Comparison of ENCODE assay signal across 21 mouse cellular contexts in genomic region chr17:7213214-7213613, GRCm38 (mm10). TPM values are rescaled to one million over a fixed set of nuclear protein-coding genes. Genes with fewer than 3 reads are reported as not detected.
DNase-seq lines count a peak whose midpoint lies in the region; ATAC-seq and TF ChIP-seq lines count a peak whose summit lies in the region.
"Had no signal": no experiment of that assay in that cellular context is flagged by ENCODE, and none has a peak within 500 bp of the region (broad histone marks: within the 10 kb centered on the region; RNA-seq: fewer than 3 reads in every experiment).

No protein-coding gene starts in this region.

- H3K27me3 ChIP-seq in intestine, postnatal 0 days (replicated peaks; ENCODE audit: control insufficient read depth, insufficient read depth, low read length): no peaks in the 10 kb centered on the region
- no peaks in the 10 kb centered on the region for H3K27me3 ChIP-seq in intestine, embryonic 15.5 days (replicated peaks)
- no peaks in the 10 kb centered on the region for H3K27me3 ChIP-seq in stomach, postnatal 0 days (ENCODE audit: control insufficient read depth, insufficient read depth, low read length)
- H3K27me3 ChIP-seq: CH12.LX; embryonic facial prominence, embryonic 13.5 days; forebrain, embryonic 13.5 days; heart, embryonic 13.5 days; hindbrain, embryonic 12.5 days; Patski had no signal

- H3K9me3 ChIP-seq in intestine, postnatal 0 days (ENCODE audit: control insufficient read depth): no peaks in the 10 kb centered on the region
- H3K9me3 ChIP-seq in intestine, embryonic 15.5 days: no peaks in the 10 kb centered on the region
- H3K9me3 ChIP-seq in stomach, postnatal 0 days (ENCODE audit: control insufficient read depth, low read length): no peaks in the 10 kb centered on the region
- H3K9me3 ChIP-seq: embryonic facial prominence, embryonic 13.5 days; forebrain, embryonic 13.5 days; heart, embryonic 13.5 days; hindbrain, embryonic 12.5 days had no signal

- H3K36me3 ChIP-seq in intestine, postnatal 0 days (ENCODE audit: control insufficient read depth, insufficient read depth): no peaks in the 10 kb centered on the region
- no peaks in the 10 kb centered on the region for H3K36me3 ChIP-seq in intestine, embryonic 15.5 days
- H3K36me3 ChIP-seq in stomach, postnatal 0 days (ENCODE audit: control insufficient read depth, insufficient read depth, low read length): no peaks in the 10 kb centered on the region
- H3K36me3 ChIP-seq: embryonic facial prominence, embryonic 13.5 days; heart, embryonic 13.5 days; hindbrain, embryonic 12.5 days had no signal

- 0 out of 2 replicates have a peak, but pooled peaks have one; percentile 3 for TF ChIP-seq CTCF in intestine, postnatal 0 days (IDR thresholded peaks at IDR 0.05; ENCODE audit: low read depth)
- no peak for TF ChIP-seq CTCF in layer of hippocampus, adult 2 months (conservative IDR thresholded peaks at IDR 0.05)
- no peak for TF ChIP-seq CTCF in stomach, postnatal 0 days (IDR thresholded peaks at IDR 0.05; ENCODE audit: low read depth)

- DNase-seq in layer of hippocampus, adult 2 months (ENCODE audit: low spot score in 2 of 2): no peak
- no peak for DNase-seq in layer of hippocampus, adult 18-20 months (ENCODE audit: low spot score in 2 of 2)
- no peak for DNase-seq in stomach, postnatal 0 days (ENCODE audit: low spot score)
- DNase-seq: adrenal gland, postnatal 25 days; cerebellum, adult 18-20 months; cerebellum, adult 9-11 months; cerebellum, postnatal 36 days; gastrocnemius, adult 2 months; gastrocnemius, postnatal 25 days; heart, postnatal 10 days; heart, postnatal 4 days had no signal

- H3K9ac ChIP-seq in intestine, postnatal 0 days (ENCODE audit: low read depth, low read length): no peak overlapping the region
- no peak overlapping the region for H3K9ac ChIP-seq in intestine, embryonic 15.5 days
- no peak overlapping the region for H3K9ac ChIP-seq in stomach, postnatal 0 days (ENCODE audit: low read length)
- H3K9ac ChIP-seq: embryonic facial prominence, embryonic 13.5 days; forebrain, embryonic 13.5 days; heart, embryonic 13.5 days; hindbrain, embryonic 12.5 days had no signal

- ATAC-seq in intestine, postnatal 0 days: no peak
- no peak for ATAC-seq in intestine, embryonic 15.5 days
- peak; percentile 14 for ATAC-seq in monocyte, adult 5-6 weeks (replicated peaks; ENCODE audit: insufficient number of reproducible peaks, low FRiP score, low TSS enrichment, poor library complexity, severe bottlenecking)
- ATAC-seq in stomach, postnatal 0 days (ENCODE audit: low FRiP score, low TSS enrichment): peak; percentile 37; the same call in 1 of the 2 replicates
- ATAC-seq: activated CD4-positive, CD25-positive, alpha-beta regulatory T cell, adult 4 months; forebrain, embryonic 13.5 days; Patski had no signal

- no peak overlapping the region for H3K4me2 ChIP-seq in intestine, postnatal 0 days (replicated peaks; ENCODE audit: low read depth)
- no peak overlapping the region for H3K4me2 ChIP-seq in intestine, embryonic 15.5 days (replicated peaks)
- H3K4me2 ChIP-seq in stomach, postnatal 0 days (replicated peaks; ENCODE audit: low read depth): no peak overlapping the region
- H3K4me2 ChIP-seq: embryonic facial prominence, embryonic 13.5 days; forebrain, embryonic 13.5 days; heart, embryonic 13.5 days; hindbrain, embryonic 12.5 days had no signal

- no peaks in the 10 kb centered on the region for H3K4me1 ChIP-seq in intestine, postnatal 0 days (replicated peaks; ENCODE audit: control insufficient read depth, insufficient read depth, low read length)
- H3K4me1 ChIP-seq in intestine, embryonic 15.5 days (replicated peaks): no peaks in the 10 kb centered on the region
- no peaks in the 10 kb centered on the region for H3K4me1 ChIP-seq in stomach, postnatal 0 days (replicated peaks; ENCODE audit: control insufficient read depth, insufficient read depth)

- no peak overlapping the region for H3K4me3 ChIP-seq in intestine, postnatal 0 days (ENCODE audit: low read depth, low read length)
- H3K4me3 ChIP-seq in intestine, embryonic 15.5 days (replicated peaks): no peak overlapping the region
- H3K4me3 ChIP-seq in layer of hippocampus, adult 2 months: no peak overlapping the region
- no peak overlapping the region for H3K4me3 ChIP-seq in stomach, postnatal 0 days (ENCODE audit: low read depth, low read length)
- H3K4me3 ChIP-seq: embryonic facial prominence, embryonic 13.5 days; forebrain, embryonic 13.5 days; gastrocnemius, adult 2 months; heart, embryonic 13.5 days; hindbrain, embryonic 12.5 days had no signal

- H3K27ac ChIP-seq in intestine, postnatal 0 days (ENCODE audit: low read depth, low read length): no peak overlapping the region
- H3K27ac ChIP-seq in intestine, embryonic 15.5 days: no peak overlapping the region
- peak overlapping the region; percentile 51; the same call in 1 of the 2 replicates for H3K27ac ChIP-seq in layer of hippocampus, adult 2 months
- H3K27ac ChIP-seq in stomach, postnatal 0 days (replicated peaks): no peak overlapping the region
- H3K27ac ChIP-seq: embryonic facial prominence, embryonic 13.5 days; forebrain, embryonic 13.5 days; gastrocnemius, adult 2 months; heart, embryonic 13.5 days; hindbrain, embryonic 12.5 days had no signal

- 61% methylated on average over 2 of the region's 2 CpGs for WGBS in intestine, postnatal 0 days
- 62% methylated on average over 2 of the region's 2 CpGs for WGBS in intestine, embryonic 15.5 days
- 46% methylated on average over 2 of the region's 2 CpGs for WGBS in stomach, postnatal 0 days

- TF ChIP-seq EP300 in stomach, postnatal 0 days (optimal IDR thresholded peaks at IDR 0.05): no peak

RNA-seq across cellular contexts. Expression of gene Rps6ka2, which starts 43.3 kb away (rescaled TPM):
- 1.7 and 1.8 TPM in 2 replicates for polyA plus RNA-seq in intestine, postnatal 0 days (2015; fragmentation: Nextera tagmentation; extraction: Ambion mirVana)
- polyA plus RNA-seq in intestine, embryonic 15.5 days (2015; fragmentation: Nextera tagmentation; extraction: Ambion mirVana): 8.0 and 8.9 TPM in 2 replicates
- 10 to 100 TPM; 34.4 to 34.6 TPM for total RNA-seq in layer of hippocampus, adult 2 months (2021)
- total RNA-seq in layer of hippocampus, adult 18-20 months (2021): 10 to 100 TPM; 33.4 to 37.4 TPM
- 20.2 to 30.6 TPM (median 22.7 TPM) in 3 replicates for total RNA-seq in monocyte, adult 5-6 weeks (2017)
- polyA plus RNA-seq in stomach, postnatal 0 days (2015; fragmentation: Nextera tagmentation; extraction: Ambion mirVana): 2.0 and 2.6 TPM in 2 replicates

Comparison
In these comparisons a context has a peak if more than half of its experiments do, and no peak if none do; other contexts are left out.
1. ATAC-seq: peak in monocyte, adult 5-6 weeks (single experiment) and stomach, postnatal 0 days (single experiment); none in intestine, postnatal 0 days (single experiment) and intestine, embryonic 15.5 days (single experiment).